Mouse (Mus musculus) CH12.LX (cell line): ENCODE data around the gene Olfr1124. TPM values are rescaled to one million over a fixed set of nuclear protein-coding genes. Genes with fewer than 3 reads are reported as not detected.

Experiments
- DNase-seq: peaks from one replicate; pipeline ENCODE4 v3.0.0-alpha.2; 2013; ENCODE audit errors: extremely low read depth
- H3K27ac ChIP-seq: 2 replicates; pipeline ENCODE4 v1.5.1; 2012; ENCODE audit warnings: low read depth, mild to moderate bottlenecking, control low read depth, moderate library complexity; ENCODE audit not compliant: insufficient read depth
- H3K27me3 ChIP-seq: replicated peaks from 2 replicates; pipeline ENCODE3; 2012; ENCODE audit warnings: inconsistent platforms
- H3K36me3 ChIP-seq, 2 experiments: replicated peaks in 1 of 2; 2 replicates each; pipeline versions ENCODE3 to v1.6.1; 2012; ENCODE audit warnings: inconsistent platforms in 1 of 2, low read length in 1 of 2, mild to moderate bottlenecking in 1 of 2, mixed read lengths in 1 of 2, moderate library complexity in 1 of 2; ENCODE audit not compliant: control insufficient read depth in 1 of 2, insufficient read depth in 1 of 2
- H3K4me1 ChIP-seq, 2 experiments: 2 replicates each; pipeline ENCODE4 v1.6.1; 2012; ENCODE audit warnings: inconsistent platforms in 1 of 2, moderate library complexity in 1 of 2; ENCODE audit not compliant: insufficient read depth in 2 of 2, control insufficient read depth in 1 of 2
- H3K4me2 ChIP-seq: 2 replicates; pipeline ENCODE4 v1.6.1; 2012; ENCODE audit warnings: low read depth, mild to moderate bottlenecking, control low read depth; ENCODE audit not compliant: poor library complexity, insufficient read depth, severe bottlenecking
- H3K4me3 ChIP-seq, 3 experiments: fragments of 150-350 bp in 1 of 3; sonication (generic) in 1 of 3; replicated peaks in 1 of 3; 2 replicates each; pipeline versions ENCODE3 to v1.5.1; 2011 to 2012; ENCODE audit warnings: low read depth in 2 of 3, low read length in 2 of 3, mild to moderate bottlenecking in 2 of 3, moderate library complexity in 2 of 3, control low read depth in 1 of 3, improper control_type of control experiment in 1 of 3, inconsistent platforms in 1 of 3, mixed read lengths in 1 of 3; ENCODE audit not compliant: poor library complexity in 1 of 3
- H3K79me2 ChIP-seq: replicated peaks from 2 replicates; pipeline ENCODE4 v1.6.1; 2012; ENCODE audit warnings: mild to moderate bottlenecking, moderate library complexity; ENCODE audit not compliant: control insufficient read depth, poor library complexity, insufficient read depth, severe bottlenecking; ENCODE audit errors: extremely low read depth
- H3K9ac ChIP-seq: 2 replicates; pipeline ENCODE4 v1.6.1; 2012; ENCODE audit warnings: low read depth, mild to moderate bottlenecking, control low read depth, moderate library complexity; ENCODE audit not compliant: insufficient read depth
- H3K9me3 ChIP-seq: replicated peaks from 2 replicates; pipeline ENCODE3; 2012; ENCODE audit warnings: low read length, inconsistent platforms, mixed read lengths
- CHD1 ChIP-seq: IDR thresholded peaks from 2 replicates; pipeline ENCODE4 v1.6.1; 2012; ENCODE audit warnings: low read depth, low read length, improper control_type of control experiment, inconsistent platforms
- E2F4 ChIP-seq: IDR thresholded peaks from 2 replicates; pipeline ENCODE4 v1.6.1; 2011; ENCODE audit warnings: low read depth, low read length, improper control_type of control experiment; ENCODE audit not compliant: insufficient replicate concordance
- ELF1 ChIP-seq: IDR thresholded peaks from 2 replicates; pipeline ENCODE4 v1.6.1; 2014; ENCODE audit warnings: low read depth, mild to moderate bottlenecking, inconsistent platforms, low read length, improper control_type of control experiment
- EP300 ChIP-seq: IDR thresholded peaks from 2 replicates; pipeline ENCODE4 v1.6.1; 2011; ENCODE audit warnings: low read length, improper control_type of control experiment
- ETS1 ChIP-seq: conservative IDR thresholded peaks from 2 replicates; pipeline ENCODE4 v1.6.1; 2012; ENCODE audit warnings: low read depth, mild to moderate bottlenecking, inconsistent platforms, low read length, improper control_type of control experiment, moderate library complexity
- IRF4 ChIP-seq: IDR thresholded peaks from 2 replicates; pipeline ENCODE4 v1.6.1; 2014; ENCODE audit warnings: low read depth, mild to moderate bottlenecking, inconsistent platforms, low read length, improper control_type of control experiment
- JUN ChIP-seq: IDR thresholded peaks from 2 replicates; pipeline ENCODE4 v1.6.1; 2011; ENCODE audit warnings: low read depth, mild to moderate bottlenecking, low read length, improper control_type of control experiment, moderate library complexity; ENCODE audit not compliant: insufficient read depth
- JUND ChIP-seq: conservative IDR thresholded peaks from 2 replicates; pipeline ENCODE4 v1.6.1; 2011; ENCODE audit warnings: low read depth, low read length, improper control_type of control experiment
- MAFK ChIP-seq: IDR thresholded peaks from 2 replicates; pipeline ENCODE4 v1.6.1; 2011; ENCODE audit warnings: low read length, improper control_type of control experiment; ENCODE audit not compliant: insufficient replicate concordance
- MAZ ChIP-seq: IDR thresholded peaks from 2 replicates; pipeline ENCODE4 v1.6.1; 2012; ENCODE audit warnings: low read depth, mild to moderate bottlenecking, inconsistent platforms, low read length, improper control_type of control experiment, moderate library complexity
- MEF2A ChIP-seq: IDR thresholded peaks from 2 replicates; pipeline ENCODE4 v1.6.1; 2014; ENCODE audit warnings: low read depth, mild to moderate bottlenecking, inconsistent platforms, low read length, improper control_type of control experiment, borderline replicate concordance
- MYC ChIP-seq: IDR thresholded peaks from 2 replicates; pipeline ENCODE4 v1.6.1; 2011; ENCODE audit warnings: low read depth, mild to moderate bottlenecking, improper control_type of control experiment, low read length
- NELFE ChIP-seq: IDR thresholded peaks from 2 replicates; pipeline ENCODE4 v1.6.1; 2011; ENCODE audit warnings: low read depth, low read length, improper control_type of control experiment
- NRF1 ChIP-seq: IDR thresholded peaks from 2 replicates; pipeline ENCODE4 v1.6.1; 2014; ENCODE audit warnings: low read depth, mild to moderate bottlenecking, inconsistent platforms, low read length, improper control_type of control experiment, moderate library complexity
- PAX5 ChIP-seq: IDR thresholded peaks from 2 replicates; pipeline ENCODE4 v1.6.1; 2012; ENCODE audit warnings: low read length, inconsistent platforms, mixed read lengths
- POLR2AphosphoS2 ChIP-seq: IDR thresholded peaks from 2 replicates; pipeline ENCODE4 v1.6.1; 2011; ENCODE audit warnings: low read depth, low read length, improper control_type of control experiment
- RAD21 ChIP-seq: IDR thresholded peaks from 2 replicates; pipeline ENCODE4 v1.6.1; 2011; ENCODE audit warnings: low read depth, mild to moderate bottlenecking, low read length, improper control_type of control experiment, moderate library complexity
- SIN3A ChIP-seq: IDR thresholded peaks from 2 replicates; pipeline ENCODE4 v1.6.1; 2012; ENCODE audit warnings: low read length, improper control_type of control experiment, inconsistent platforms
- USF1 ChIP-seq: IDR thresholded peaks from 2 replicates; pipeline ENCODE4 v1.6.1; 2014; ENCODE audit warnings: low read depth, mild to moderate bottlenecking, inconsistent platforms, low read length, improper control_type of control experiment
- USF2 ChIP-seq: conservative IDR thresholded peaks from 2 replicates; pipeline ENCODE4 v1.6.1; 2011; ENCODE audit warnings: low read depth, low read length, improper control_type of control experiment
- ZMIZ1 ChIP-seq: IDR thresholded peaks from 2 replicates; pipeline ENCODE4 v1.6.1; 2012; ENCODE audit warnings: low read depth, mild to moderate bottlenecking, inconsistent platforms, low read length, improper control_type of control experiment
- dilution Hi-C: fragments of 300-500 bp; cut with MboI; formaldehyde crosslinking; loops from 2 replicates; pipeline ENCODE4 v1.14.3; 2020; ENCODE audit warnings: low sequenced_read_pairs; ENCODE audit not compliant: extremely low pct_unique_long_range_greater_than_20kb, extremely low pct_ligation_motif_present
- in situ Hi-C: fragments of 300-500 bp; cut with MboI; formaldehyde crosslinking; loops from 3 replicates; pipeline ENCODE4 v1.14.3; 2019; ENCODE audit warnings: low sequenced_read_pairs, low pct_ligation_motif_present, low pct_unique_long_range_greater_than_20kb, mixed read lengths
- polyA plus RNA-seq: library from polyadenylated mRNA; unstranded; fragments of >175 nt; gene quantifications from 2 replicates; pipeline ENCODE4 v1.2.1, GENCODE M21; 2012; ENCODE audit warnings: low read depth; ENCODE audit not compliant: insufficient read length
- total RNA-seq, 2 experiments: library from RNA; depleted of rRNA; stranded (reverse); fragments of 300-350 nt in 1 of 2; fragments of >200 nt in 1 of 2; gene quantifications; 2 replicates each; pipeline ENCODE4 v1.2.3; 2012 to 2014

Olfr1124 gene
- total and polyA plus RNA-seq, 3 experiments, result not detected

GRCm38 (mm10) chr2:87461769-87462168, 31.7 kb downstream of the Olfr1124 start:
- TF ChIP-seq USF2 (no peak), E2F4 (no peak), MAZ (no peak), RAD21 (no peak)
- Histone ChIP-seq H3K27ac (no peak overlapping the region), H3K4me3 (no peak overlapping the region), H3K79me2 (no peaks in the 10 kb centered on the region), H3K9me3 (peaks cover 10% of the 10 kb centered on the region), H3K9ac (no peak overlapping the region), H3K27me3 (no peaks in the 10 kb centered on the region), H3K4me1 (no peaks in the 10 kb centered on the region), H3K4me2 (no peak overlapping the region), H3K36me3 (no peaks in the 10 kb centered on the region)
- in situ Hi-C loops, result no loop called here
- DNase-seq, result no peak
- dilution Hi-C loops, result no loop called here

DNA sequence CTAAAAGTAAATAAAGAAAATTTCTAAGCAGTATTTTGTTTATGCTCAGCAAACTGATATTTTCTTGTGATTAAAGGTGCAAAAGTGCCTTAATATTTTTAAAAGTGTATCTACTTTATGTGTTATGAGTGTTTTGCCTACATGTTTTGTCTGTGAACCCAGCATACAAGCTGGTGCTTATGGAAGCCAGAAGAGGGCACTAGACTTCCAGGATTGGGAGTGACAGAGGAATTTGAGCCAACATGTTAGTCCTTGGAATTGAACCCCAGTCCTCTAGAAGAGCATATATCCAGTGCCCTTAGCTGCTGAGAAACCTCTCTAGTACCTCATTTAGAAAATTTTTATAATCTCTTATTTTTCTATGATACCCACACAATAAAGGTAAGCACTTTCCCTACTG, 50.1 kb downstream of the Olfr1124 start:
- no peak overlapping the region for H3K9ac ChIP-seq
- H3K4me1 ChIP-seq, result no peaks in the 10 kb centered on the region
- no peaks in the 10 kb centered on the region for H3K27me3 ChIP-seq
- TF ChIP-seq MAFK (no peak), PAX5 (no peak), ETS1 (no peak), USF1 (no peak), ZMIZ1 (no peak), ELF1 (no peak), JUN (no peak), CHD1 (no peak), EP300 (no peak), MYC (no peak), IRF4 (no peak), POLR2AphosphoS2 (no peak), MEF2A (no peak), SIN3A (no peak), USF2 (no peak), NRF1 (no peak), NELFE (no peak), JUND (no peak)
- TF ChIP-seq, all 38 proteins: peak for 0
- H3K9me3 ChIP-seq, result peaks cover 54% of the 10 kb centered on the region
- no peak for DNase-seq
- no peak overlapping the region for H3K27ac ChIP-seq
- no peak overlapping the region for H3K4me2 ChIP-seq
- dilution Hi-C loops (no loop called here), in situ Hi-C loops (no loop called here)
- no peaks in the 10 kb centered on the region for H3K36me3 ChIP-seq
- H3K79me2 ChIP-seq, result no peaks in the 10 kb centered on the region
- H3K4me3 ChIP-seq, result no peak overlapping the region
